Mouse (Mus musculus): ENCODE data around the gene Siva1. TPM values are rescaled to one million over a fixed set of nuclear protein-coding genes. Genes with fewer than 3 reads are reported as not detected.
A peak's percentile ranks its signal among the peaks of the same experiment; 100 is the strongest.

Gene Siva1
- polyA plus RNA-seq, 1 experiment from 2014 or later: 274 TPM

DNA sequence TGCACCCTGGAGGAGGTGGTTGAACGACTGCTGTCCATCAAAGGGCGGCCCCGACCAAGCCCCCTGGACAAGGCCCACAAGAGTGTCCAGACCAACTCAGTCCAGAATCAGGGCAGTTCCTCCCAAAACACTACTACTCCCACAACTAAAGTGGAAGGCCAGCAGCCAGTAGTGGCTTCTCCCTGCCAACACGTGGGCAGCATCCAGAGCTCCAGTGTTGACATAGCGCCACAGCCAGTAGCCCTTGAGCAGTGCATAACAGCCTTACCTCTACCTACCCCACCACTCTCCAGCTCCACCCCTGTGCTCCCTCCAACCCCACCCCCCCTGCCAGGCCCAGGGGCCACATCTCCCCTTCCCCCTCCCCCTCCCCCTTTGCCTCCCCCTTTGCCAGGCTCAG is 40.5 kb upstream of the Siva1 start:
- no peak overlapping the region for H3K4me3 ChIP-seq (ENCODE audit: low read depth, low read length)

DNA sequence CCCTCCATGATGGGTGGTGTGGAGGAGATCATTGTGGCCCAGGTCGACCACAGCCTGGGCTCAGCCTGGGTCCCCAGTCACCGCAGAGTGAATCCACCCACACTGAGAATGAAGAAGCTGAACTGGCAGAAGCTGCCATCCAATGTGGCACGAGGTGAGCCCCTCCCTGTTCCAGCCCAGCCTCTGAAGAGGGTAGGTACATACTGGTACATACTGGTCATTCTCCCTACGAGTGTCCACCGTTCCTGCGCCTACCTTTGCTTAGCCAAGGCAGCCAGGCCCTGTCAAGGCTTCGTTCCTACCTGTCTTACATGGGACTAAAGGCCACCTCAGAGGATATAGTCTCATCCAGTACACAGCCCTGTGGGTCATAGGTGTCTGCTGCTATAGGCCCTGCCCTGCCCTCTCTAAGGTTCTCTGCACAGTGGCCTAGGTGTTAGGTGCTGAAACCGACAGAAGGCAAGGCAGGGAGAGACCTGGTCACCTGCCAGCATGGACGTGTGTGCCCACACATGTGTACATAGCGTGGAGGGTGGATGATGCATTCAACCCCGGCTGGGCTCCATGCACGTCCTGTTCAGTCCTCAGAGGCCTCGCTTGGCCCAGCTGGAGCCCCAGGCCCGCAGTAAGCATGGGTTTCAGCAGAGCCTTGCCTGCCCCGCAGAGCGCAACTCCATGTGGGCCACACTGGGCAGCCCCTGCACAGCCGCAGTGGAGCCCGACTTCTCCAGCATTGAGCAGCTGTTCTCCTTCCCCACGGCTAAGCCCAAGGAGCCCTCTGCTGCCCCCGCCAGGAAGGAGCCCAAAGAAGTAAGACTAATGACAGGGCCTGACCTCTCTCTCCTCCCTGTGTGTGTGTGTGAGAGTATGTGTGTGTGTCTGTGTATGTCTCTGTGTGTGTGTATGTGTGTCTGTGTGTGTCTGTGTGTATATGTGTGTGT is 39.5 kb upstream of the Siva1 start:
- H3K4me2 ChIP-seq (replicated peaks; ENCODE audit: low read depth, low read length): no peak overlapping the region
- 0 out of 2 replicates have a peak overlapping the region, but pooled peaks have one; percentile 27 for H3K27ac ChIP-seq (ENCODE audit: low read length)
- peak; percentile 68; the same call in 1 of the 2 replicates for ATAC-seq (ENCODE audit: insufficient number of reproducible peaks, insufficient read depth, low FRiP score, low read depth)
- no peaks in the 10 kb centered on the region for H3K9me3 ChIP-seq (ENCODE audit: control insufficient read depth, low read depth, low read length)
- WGBS: 61% methylated on average over 20 of the region's 20 CpGs
- H3K36me3 ChIP-seq (ENCODE audit: control insufficient read depth, insufficient read depth, low read length): no peaks in the 10 kb centered on the region; the same call in none of the 2 replicates
- H3K27me3 ChIP-seq (ENCODE audit: control insufficient read depth, insufficient read depth, low read length): no peaks in the 10 kb centered on the region
- peaks cover 7% of the 10 kb centered on the region; the same call in 1 of the 2 replicates for H3K4me1 ChIP-seq (ENCODE audit: control insufficient read depth, insufficient read depth, low read length)
- no peak overlapping the region for H3K4me3 ChIP-seq (ENCODE audit: low read depth, low read length)
- H3K9ac ChIP-seq (replicated peaks; ENCODE audit: low read depth, low read length): 0 out of 2 replicates have a peak overlapping the region, but pooled peaks have one; percentile 1

More for the DNA sequence above, 40.5 kb upstream of the Siva1 start:
- Histone ChIP-seq H3K4me2 (replicated peaks; ENCODE audit: low read depth, low read length) (no peak overlapping the region), H3K4me1 (ENCODE audit: control insufficient read depth, insufficient read depth, low read length) (peaks cover 7% of the 10 kb centered on the region; the same call in 1 of the 2 replicates), H3K27ac (ENCODE audit: low read length) (no peak overlapping the region), H3K9ac (replicated peaks; ENCODE audit: low read depth, low read length) (no peak overlapping the region), H3K27me3 (ENCODE audit: control insufficient read depth, insufficient read depth, low read length) (no peaks in the 10 kb centered on the region), H3K9me3 (ENCODE audit: control insufficient read depth, low read depth, low read length) (no peaks in the 10 kb centered on the region), H3K36me3 (ENCODE audit: control insufficient read depth, insufficient read depth, low read length) (no peaks in the 10 kb centered on the region; the same call in none of the 2 replicates)
- 87% methylated on average over 5 of the region's 5 CpGs for WGBS
- ATAC-seq (ENCODE audit: insufficient number of reproducible peaks, insufficient read depth, low FRiP score, low read depth): no peak

DNA sequence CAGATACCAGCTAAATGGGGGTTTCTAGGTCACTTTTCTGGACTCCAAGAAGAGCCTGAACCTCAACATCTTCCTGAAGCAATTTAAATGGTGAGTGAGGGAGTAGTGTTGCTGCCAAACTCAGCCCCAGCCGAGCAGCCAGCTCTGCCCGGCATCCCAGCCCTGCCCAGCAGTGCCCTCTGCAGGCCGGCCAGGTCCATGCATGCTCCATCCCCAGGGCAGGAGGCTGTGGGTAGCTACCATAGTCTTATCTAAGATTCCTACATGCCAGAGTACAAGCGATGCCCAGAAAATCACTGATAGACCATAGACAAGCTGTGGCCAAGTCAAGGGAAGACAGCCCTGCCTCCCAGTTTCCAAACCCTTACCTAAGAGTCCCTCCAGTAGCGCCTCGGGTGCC is 38.7 kb upstream of the Siva1 start:
- H3K4me1 ChIP-seq (ENCODE audit: control insufficient read depth, insufficient read depth, low read length): peaks cover 7% of the 10 kb centered on the region; the same call in 1 of the 2 replicates
- H3K27ac ChIP-seq (ENCODE audit: low read length): no peak overlapping the region
- no peak overlapping the region for H3K4me2 ChIP-seq (replicated peaks; ENCODE audit: low read depth, low read length)
- peak; percentile 56; the same call in 1 of the 2 replicates for ATAC-seq (ENCODE audit: insufficient number of reproducible peaks, insufficient read depth, low FRiP score, low read depth)
- no peak overlapping the region for H3K9ac ChIP-seq (replicated peaks; ENCODE audit: low read depth, low read length)
- H3K36me3 ChIP-seq (ENCODE audit: control insufficient read depth, insufficient read depth, low read length): peaks cover 6% of the 10 kb centered on the region
- WGBS: 45% methylated on average over 6 of the region's 6 CpGs
- H3K9me3 ChIP-seq (ENCODE audit: control insufficient read depth, low read depth, low read length): no peaks in the 10 kb centered on the region
- H3K27me3 ChIP-seq (ENCODE audit: control insufficient read depth, insufficient read depth, low read length): no peaks in the 10 kb centered on the region
- no peak overlapping the region for H3K4me3 ChIP-seq (ENCODE audit: low read depth, low read length)

DNA sequence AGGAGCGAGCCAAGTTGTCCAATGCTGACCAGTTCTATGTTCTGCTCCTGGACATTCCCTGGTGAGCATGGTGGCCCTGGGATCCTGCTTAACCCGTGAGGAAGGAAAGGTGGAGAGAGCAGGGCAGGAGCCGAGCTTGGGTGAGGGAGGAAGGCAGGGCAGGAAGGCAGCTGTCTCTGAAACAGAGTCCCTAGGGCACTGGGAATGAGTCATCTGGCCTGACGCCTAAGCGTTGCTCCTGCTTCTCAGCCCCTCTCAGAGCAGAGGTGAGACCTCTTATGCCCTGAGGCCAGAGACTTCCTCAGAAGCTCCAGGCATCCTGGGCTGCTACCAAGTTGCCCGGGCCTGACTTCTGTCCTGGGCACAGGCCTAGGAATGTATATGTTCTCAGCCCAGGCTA is 37.5 kb upstream of the Siva1 start:
- peaks cover 7% of the 10 kb centered on the region; the same call in 1 of the 2 replicates for H3K4me1 ChIP-seq (ENCODE audit: control insufficient read depth, insufficient read depth, low read length)
- H3K4me3 ChIP-seq (ENCODE audit: low read depth, low read length): no peak overlapping the region
- no peaks in the 10 kb centered on the region for H3K9me3 ChIP-seq (ENCODE audit: control insufficient read depth, low read depth, low read length)
- H3K36me3 ChIP-seq (ENCODE audit: control insufficient read depth, insufficient read depth, low read length): peaks cover 6% of the 10 kb centered on the region
- no peak overlapping the region for H3K4me2 ChIP-seq (replicated peaks; ENCODE audit: low read depth, low read length)
- WGBS: 83% methylated on average over 6 of the region's 6 CpGs
- H3K27ac ChIP-seq (ENCODE audit: low read length): no peak overlapping the region
- no peak for ATAC-seq (ENCODE audit: insufficient number of reproducible peaks, insufficient read depth, low FRiP score, low read depth)
- no peaks in the 10 kb centered on the region for H3K27me3 ChIP-seq (ENCODE audit: control insufficient read depth, insufficient read depth, low read length)
- no peak overlapping the region for H3K9ac ChIP-seq (replicated peaks; ENCODE audit: low read depth, low read length)

DNA sequence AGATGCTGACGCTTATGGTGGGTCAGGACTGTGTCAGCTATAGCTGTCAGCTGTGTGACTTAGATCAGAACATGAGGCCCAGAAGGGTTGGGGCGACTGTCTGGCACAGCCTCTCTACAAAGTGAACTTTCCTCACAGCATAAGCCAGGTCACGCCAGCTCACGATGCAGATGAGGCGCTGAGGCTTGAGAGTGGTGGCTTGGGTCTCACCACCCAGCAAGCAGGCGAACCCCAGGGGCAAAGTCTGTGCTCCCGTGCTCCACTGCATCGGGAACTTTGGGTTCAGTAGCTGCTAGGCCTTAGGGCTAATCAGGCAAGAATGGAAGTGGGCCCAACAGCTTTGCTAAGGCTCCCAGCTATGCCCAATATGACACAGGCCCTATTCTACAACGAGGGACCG is 35.4 kb upstream of the Siva1 start:
- Histone ChIP-seq H3K9ac (replicated peaks; ENCODE audit: low read depth, low read length) (no peak overlapping the region), H3K4me1 (ENCODE audit: control insufficient read depth, insufficient read depth, low read length) (peaks cover 7% of the 10 kb centered on the region; the same call in 1 of the 2 replicates), H3K27ac (ENCODE audit: low read length) (no peak overlapping the region), H3K36me3 (ENCODE audit: control insufficient read depth, insufficient read depth, low read length) (peaks cover 6% of the 10 kb centered on the region; the same call in 1 of the 2 replicates), H3K4me2 (replicated peaks; ENCODE audit: low read depth, low read length) (no peak overlapping the region), H3K4me3 (ENCODE audit: low read depth, low read length) (no peak overlapping the region), H3K27me3 (ENCODE audit: control insufficient read depth, insufficient read depth, low read length) (no peaks in the 10 kb centered on the region), H3K9me3 (ENCODE audit: control insufficient read depth, low read depth, low read length) (no peaks in the 10 kb centered on the region)
- no peak for ATAC-seq (ENCODE audit: insufficient number of reproducible peaks, insufficient read depth, low FRiP score, low read depth)
- 92% methylated on average over 10 of the region's 10 CpGs for WGBS

DNA sequence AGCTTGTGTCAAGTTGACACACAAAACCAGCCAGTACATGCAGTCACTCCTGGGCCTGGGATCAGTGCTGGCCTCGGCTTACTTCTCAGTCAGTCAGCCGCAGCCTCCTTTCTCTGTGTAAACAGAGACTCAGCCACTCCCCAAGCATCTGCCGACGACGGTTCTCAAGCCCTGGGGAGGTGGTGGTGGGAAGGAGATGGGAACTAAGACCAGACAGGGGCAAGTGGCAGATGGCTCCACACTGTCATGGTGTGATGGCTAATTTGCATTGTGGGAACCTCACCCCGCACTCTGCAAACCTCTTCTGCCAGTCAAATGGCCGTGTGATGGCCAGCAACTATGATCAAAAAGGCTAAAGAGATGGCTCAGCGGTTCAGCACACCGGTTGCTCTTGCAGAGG is 27.8 kb upstream of the Siva1 start:
- peaks cover 14% of the 10 kb centered on the region; the same call in 1 of the 2 replicates for H3K27me3 ChIP-seq (ENCODE audit: control insufficient read depth, insufficient read depth, low read length)
- no peak overlapping the region for H3K9ac ChIP-seq (replicated peaks; ENCODE audit: low read depth, low read length)
- no peak overlapping the region for H3K4me2 ChIP-seq (replicated peaks; ENCODE audit: low read depth, low read length)
- H3K4me1 ChIP-seq (ENCODE audit: control insufficient read depth, insufficient read depth, low read length): peaks cover 4% of the 10 kb centered on the region; the same call in 1 of the 2 replicates
- no peak overlapping the region for H3K27ac ChIP-seq (ENCODE audit: low read length)
- no peak overlapping the region for H3K4me3 ChIP-seq (ENCODE audit: low read depth, low read length)
- no peaks in the 10 kb centered on the region for H3K9me3 ChIP-seq (ENCODE audit: control insufficient read depth, low read depth, low read length)
- H3K36me3 ChIP-seq (ENCODE audit: control insufficient read depth, insufficient read depth, low read length): no peaks in the 10 kb centered on the region
- ATAC-seq (ENCODE audit: insufficient number of reproducible peaks, insufficient read depth, low FRiP score, low read depth): no peak
- 35% methylated on average over 9 of the region's 9 CpGs for WGBS

DNA sequence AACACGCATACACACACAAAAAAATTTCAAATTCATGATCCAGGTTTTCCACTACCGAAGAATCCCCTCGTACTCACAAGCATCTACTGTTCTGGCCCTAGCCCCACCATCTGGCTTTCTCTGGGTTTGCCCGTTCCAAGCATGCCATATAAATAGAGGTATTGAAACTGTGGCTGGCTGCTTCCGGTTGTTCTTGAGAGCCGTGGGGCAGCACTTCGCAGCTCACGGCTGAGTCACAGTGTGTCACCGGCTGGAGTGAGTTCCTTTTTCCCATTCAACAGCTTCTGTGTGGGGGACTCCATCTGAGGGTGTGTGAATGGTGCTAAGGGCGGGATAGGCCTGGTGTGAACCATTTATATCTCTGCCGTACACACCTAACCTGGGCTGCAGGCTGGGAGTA is 27.3 kb upstream of the Siva1 start:
- Histone ChIP-seq H3K9me3 (ENCODE audit: control insufficient read depth, low read depth, low read length) (no peaks in the 10 kb centered on the region), H3K9ac (replicated peaks; ENCODE audit: low read depth, low read length) (no peak overlapping the region), H3K27me3 (ENCODE audit: control insufficient read depth, insufficient read depth, low read length) (peaks cover 14% of the 10 kb centered on the region; the same call in 1 of the 2 replicates), H3K4me2 (replicated peaks; ENCODE audit: low read depth, low read length) (no peak overlapping the region), H3K36me3 (ENCODE audit: control insufficient read depth, insufficient read depth, low read length) (no peaks in the 10 kb centered on the region), H3K27ac (ENCODE audit: low read length) (no peak overlapping the region), H3K4me1 (ENCODE audit: control insufficient read depth, insufficient read depth, low read length) (peaks cover 4% of the 10 kb centered on the region; the same call in 1 of the 2 replicates), H3K4me3 (ENCODE audit: low read depth, low read length) (no peak overlapping the region)
- ATAC-seq (ENCODE audit: insufficient number of reproducible peaks, insufficient read depth, low FRiP score, low read depth): no peak
- 82% methylated on average over 11 of the region's 11 CpGs for WGBS

DNA sequence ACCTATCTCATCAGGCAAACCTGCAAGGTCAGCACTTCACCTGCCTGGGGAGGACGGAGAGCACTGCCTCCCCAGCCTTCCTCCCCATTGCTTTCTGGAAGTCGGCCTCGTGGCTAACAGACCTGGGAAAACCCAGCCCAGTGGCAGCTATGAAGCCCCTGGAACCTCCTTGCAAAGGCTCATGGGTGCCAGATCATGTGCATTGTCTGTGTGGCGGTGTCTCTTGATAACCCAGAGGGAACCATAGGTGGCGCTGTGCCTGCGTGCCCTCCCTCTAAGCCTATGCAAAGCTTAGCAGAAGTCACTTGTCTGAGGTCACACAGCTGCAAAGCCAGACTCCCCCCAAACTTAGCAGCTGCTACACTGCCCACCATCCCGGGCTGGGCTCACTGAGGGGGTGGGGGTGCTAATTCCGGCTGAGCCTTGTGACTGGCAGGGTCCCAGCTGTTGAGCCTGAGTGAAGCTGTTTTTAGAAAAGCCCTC is 26.5 kb upstream of the Siva1 start:
- no peak overlapping the region for H3K4me3 ChIP-seq (ENCODE audit: low read depth, low read length)
- peaks cover 14% of the 10 kb centered on the region; the same call in 1 of the 2 replicates for H3K27me3 ChIP-seq (ENCODE audit: control insufficient read depth, insufficient read depth, low read length)
- 13% methylated on average over 8 of the region's 8 CpGs for WGBS
- no peak overlapping the region for H3K9ac ChIP-seq (replicated peaks; ENCODE audit: low read depth, low read length)
- H3K4me2 ChIP-seq (replicated peaks; ENCODE audit: low read depth, low read length): no peak overlapping the region
- H3K4me1 ChIP-seq (ENCODE audit: control insufficient read depth, insufficient read depth, low read length): peaks cover 4% of the 10 kb centered on the region; the same call in 1 of the 2 replicates
- no peaks in the 10 kb centered on the region for H3K36me3 ChIP-seq (ENCODE audit: control insufficient read depth, insufficient read depth, low read length)
- no peaks in the 10 kb centered on the region for H3K9me3 ChIP-seq (ENCODE audit: control insufficient read depth, low read depth, low read length)
- no peak overlapping the region for H3K27ac ChIP-seq (ENCODE audit: low read length)
- ATAC-seq (ENCODE audit: insufficient number of reproducible peaks, insufficient read depth, low FRiP score, low read depth): peak; percentile 54; the same call in 1 of the 2 replicates

Measured in stomach, embryonic 14.5 days (tissue).